Mouse (Mus musculus) lung, postnatal 36 days (tissue): ENCODE data around the gene Wbp1l.

Experiments
- DNase-seq: peaks from one replicate; pipeline ENCODE4 v3.0.0; 2022; ENCODE audit warnings: mixed read lengths

Gene Wbp1l

DNA sequence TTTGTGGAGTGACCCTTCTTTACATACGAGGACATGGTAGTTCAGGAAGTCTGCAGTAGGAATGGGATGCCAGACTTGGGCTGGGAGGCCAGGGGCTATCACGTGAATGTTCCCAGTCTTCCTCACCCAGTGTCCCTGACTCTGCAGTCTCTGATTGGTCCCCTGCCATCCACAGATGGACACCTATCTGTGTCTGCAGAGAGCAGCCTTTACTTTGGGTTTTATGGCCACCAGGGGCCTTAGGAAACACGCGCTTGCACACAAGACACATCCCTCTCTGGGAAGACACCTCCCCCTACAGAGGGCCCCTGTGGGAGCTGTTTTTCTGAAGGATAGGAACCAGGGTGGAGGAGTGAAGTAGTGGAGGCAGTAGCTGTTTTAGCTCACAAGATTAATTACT, 62.6 kb downstream of the Wbp1l start:
- no peak for DNase-seq

DNA sequence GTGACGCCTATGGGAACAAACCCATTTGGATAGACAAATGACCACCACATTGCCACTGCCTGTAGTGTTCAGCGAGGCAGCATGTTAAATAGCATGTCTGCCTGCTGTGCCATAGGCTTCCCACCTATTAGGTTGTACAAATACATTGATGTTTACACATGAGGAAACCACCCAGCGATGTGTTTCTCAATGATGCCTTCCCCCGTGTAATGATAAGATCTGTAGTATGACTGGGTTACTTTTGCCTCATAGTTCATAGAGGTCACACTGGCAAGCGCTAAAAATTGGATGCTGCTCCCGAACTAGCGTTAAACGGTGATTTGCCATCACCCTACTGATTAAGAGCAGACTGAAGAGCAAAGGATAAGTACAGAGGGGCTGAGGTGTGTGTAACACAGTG, 63.3 kb downstream of the Wbp1l start:
- DNase-seq: no peak

DNA sequence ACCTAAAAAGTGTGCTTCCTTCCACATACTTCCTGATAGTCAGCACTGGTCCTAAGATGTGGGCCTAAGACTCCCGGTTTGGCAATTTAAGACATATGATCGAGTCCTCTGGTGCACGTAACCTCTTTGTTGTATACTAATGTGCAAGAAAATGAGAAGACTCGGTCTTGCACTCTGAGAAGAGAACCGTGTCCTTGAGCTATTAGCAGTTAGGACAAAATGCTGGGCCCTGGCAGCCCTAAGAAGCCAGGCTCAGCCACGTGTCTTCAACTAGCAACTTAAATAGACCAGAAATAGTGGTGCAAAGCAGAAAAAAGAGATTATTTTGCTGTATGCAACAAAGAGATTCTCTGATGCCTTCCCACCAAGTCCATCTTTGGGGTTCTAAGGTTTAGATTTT, 63.9 kb downstream of the Wbp1l start:
- no peak for DNase-seq

DNA sequence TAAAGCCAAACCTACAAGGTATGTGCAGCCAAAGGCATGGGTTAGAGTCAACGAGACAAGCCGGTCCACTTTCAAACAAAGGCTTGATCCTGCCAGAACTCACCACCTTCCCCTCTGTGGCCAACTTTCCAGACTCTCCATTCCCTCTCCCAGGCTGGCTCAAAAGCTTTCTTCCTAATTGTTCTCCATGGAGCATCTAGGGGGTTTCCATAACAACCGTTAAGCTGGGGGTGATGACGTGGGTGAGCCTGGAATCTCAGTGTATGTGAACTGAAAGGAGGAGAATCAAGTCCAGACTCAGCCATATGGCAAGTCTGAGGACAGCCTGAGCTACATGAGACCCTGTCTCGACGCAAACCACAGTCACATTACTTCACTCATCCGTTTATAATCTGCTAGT, 66.6 kb downstream of the Wbp1l start:
- no peak for DNase-seq

DNA sequence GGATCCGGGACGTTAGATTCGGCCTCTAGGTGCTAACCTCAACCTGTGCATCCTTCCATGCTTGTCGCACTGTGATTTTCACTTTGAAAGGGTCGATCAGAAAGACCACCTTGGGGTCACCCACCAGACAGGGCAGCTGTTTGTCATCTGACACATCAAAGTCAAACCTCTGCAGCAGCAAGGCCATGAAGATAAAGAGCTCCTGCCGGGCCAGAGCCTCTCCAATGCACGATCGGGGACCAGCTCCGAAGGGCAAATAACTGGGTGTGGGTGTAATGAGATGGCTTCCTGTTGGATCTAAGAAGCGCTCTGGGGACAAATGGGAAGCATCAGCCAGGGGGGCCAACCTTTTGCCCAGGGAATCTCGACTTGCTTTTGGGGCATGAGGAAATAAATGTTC, 68.4 kb downstream of the Wbp1l start:
- no peak for DNase-seq

DNA sequence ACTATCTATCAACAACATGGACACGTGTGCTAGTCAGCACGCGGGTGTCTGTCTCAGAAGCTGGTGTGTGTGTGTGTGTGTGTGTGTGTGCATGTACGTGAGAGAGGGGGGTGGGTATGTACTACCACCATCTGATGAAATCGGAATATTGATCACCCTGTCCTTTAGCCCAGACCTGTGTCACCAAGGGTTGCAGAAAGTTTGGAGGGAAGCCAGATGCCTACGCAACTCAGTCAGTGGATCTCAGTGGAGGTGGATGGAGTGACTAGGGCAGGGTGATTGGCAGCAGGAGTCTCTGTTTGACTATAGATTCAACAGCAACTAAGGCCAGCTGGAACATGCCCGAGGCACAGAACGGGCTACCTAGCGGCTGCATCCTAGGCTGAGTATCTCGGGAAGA, 69.4 kb downstream of the Wbp1l start:
- no peak for DNase-seq

DNA sequence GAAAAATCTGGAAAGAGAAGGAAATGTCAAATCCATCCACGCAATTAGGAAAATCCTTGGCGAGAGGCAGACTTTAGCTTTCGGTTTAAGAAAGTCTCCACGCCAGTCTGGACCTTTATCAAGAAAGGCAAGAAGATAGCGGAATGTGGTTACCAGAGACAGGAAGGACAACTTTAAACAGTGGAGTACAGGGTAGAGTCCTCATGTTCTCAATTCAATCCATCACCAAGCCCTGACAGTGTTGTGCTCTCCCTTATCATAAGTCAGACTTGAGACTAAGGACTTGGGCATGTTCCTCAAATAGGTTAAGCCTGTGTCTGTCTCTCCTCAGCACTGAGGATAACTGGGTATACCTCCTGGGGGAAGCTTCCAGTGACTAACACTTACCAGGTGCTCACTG, 70.9 kb downstream of the Wbp1l start:
- DNase-seq: no peak

DNA sequence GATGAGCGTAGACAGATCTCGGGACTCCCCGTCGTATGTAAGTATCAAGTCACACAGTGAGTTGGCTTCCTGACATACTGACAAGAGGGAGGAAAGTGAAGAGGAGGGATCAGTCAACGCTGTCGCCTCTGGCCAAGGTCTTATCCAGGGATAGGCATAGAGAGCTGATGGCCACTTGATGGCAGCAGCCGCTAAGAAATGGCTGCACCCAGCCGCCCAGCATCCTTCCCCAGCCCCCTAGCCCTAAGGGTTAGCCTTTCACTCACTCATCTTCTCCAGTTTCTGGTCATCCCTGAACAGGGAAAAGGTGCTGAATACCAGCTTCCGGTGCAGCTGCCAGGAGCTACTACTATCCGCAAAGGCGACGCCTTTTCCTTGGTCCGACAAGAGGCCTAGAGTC, 71.8 kb downstream of the Wbp1l start:
- peak; percentile 63 for DNase-seq

DNA sequence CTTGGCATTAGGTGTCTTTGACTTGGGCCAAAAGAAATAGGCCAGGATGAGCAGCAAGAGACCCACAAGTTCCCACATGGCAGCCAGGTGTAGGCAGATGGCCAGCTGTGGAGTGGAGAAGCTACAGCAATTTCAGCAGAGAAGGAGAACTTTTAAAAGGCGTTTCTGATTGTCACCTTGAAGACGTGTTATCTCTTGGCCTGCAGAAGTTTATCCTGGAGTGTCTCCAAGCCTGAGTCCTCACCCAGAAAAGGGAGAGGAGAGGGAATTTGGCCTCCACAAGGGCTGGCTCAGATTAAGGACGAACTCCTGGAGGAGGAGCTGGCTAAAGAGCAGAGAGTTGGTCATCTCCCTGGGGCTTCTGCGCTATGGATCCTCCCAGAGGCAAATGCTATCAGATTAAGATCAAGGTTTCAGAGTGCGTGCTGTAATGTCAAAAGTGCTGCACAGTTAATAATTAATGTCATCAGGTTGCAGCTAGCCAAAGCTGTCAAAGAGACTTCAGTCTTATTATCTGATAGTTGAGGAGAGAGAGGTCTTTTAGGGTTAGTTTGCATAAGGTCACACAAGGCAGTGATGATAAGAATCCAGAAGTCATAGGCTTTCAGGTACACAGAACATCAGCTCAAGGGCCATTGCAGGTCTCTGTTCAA, 74.0 kb downstream of the Wbp1l start, which contains the start of gene Cyp17a1:
TSS of gene Cyp17a1 (minus strand) at position 407 of the 653 bp plus-strand sequence.
- DNase-seq: no peak

DNA sequence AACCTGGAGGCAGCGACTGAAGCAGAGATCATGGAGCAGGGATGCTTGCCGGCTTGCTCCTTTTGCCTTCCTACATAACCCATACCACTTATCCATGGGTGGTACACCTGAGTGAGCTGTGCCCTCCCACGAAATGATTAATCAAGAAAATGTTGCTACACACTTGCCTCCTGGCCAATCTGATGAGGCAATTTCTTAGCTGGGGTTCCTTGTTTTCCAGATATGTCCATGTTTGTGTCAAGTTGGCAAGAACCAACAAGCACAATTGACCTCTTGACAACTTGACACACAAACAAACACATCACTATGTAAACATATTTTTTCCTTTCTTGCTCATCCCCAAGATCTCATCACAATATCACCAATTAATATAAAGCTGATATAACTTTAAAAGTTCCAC, 76.8 kb downstream of the Wbp1l start:
- no peak for DNase-seq

DNA sequence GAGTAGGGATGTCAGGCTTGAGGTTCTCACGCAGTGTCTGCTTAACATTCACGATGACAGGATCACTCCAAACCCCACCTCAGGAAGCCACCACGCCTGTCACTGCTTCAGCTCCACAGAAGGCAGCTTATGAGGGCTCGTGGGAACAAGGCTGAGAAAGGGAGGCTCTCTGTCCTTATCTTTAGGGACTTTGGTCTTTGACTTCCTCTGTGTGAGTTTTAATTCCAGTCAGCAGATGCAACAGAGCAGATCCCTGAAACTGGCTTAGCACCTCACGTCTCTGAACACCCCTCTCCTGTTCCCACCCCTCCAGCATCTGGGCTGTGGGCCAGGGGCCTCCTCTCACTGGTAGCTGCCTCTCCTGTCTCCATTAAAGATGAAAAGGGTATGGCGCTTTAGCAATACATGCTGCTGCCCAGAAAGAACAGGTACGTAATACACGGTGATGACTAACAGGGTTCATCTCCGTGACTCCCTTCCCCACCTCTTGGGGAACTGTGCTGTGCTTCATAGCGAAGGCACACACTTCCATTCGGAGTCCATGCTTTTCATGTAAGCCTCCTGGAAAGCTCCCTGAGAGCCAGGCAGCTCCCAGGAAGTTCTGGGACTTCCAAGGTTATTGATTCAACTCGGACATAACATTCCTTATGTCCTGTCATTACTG, 81.0 kb downstream of the Wbp1l start:
- no peak for DNase-seq

DNA sequence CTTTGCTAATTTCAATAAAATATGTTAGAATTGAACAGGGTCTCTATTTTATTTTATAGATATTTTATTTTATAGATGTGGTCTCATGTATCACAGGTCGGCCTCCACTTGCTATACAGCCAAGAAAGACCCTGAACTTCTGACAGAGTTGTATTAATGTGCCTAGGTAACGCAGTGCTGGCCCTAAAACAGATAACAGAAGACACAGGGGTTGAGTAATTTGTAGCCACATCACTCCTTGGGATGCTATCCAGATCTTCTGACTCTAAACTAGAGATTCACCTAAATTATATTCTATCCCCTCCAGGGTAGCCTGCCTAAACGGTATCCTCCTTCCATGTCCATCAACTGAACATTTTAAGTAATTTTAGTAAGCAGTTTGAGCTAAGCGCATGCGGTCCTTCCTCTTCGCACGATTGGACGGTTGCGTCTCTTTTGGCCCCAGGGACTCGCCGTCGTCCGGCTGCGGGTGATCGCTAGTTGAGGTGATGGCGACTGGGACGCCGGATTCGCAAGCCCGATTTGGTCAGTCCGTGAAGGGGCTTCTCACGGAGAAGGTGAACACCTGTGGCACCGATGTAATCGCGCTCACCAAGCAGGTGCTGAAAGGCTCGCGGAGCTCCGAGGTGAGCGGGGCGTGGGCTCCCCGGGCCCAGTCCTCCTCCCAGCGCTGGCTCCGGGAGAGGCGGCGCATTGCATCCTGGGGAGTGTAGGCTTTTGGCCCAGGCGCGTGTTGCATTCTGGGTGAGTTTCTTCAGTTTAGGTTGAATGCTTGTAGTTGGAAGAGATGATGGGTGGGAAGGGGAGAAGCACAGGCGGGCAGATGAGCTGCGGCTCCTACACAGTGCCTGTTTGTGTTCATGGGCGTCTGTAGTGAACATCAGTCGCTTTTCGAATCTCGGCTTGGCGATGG, 90.8 kb downstream of the Wbp1l start, which contains the start of gene Borcs7:
TSS of gene Borcs7 (plus strand) at position 447 of the 913 bp plus-strand sequence.
- DNase-seq: peak; percentile 88

DNA sequence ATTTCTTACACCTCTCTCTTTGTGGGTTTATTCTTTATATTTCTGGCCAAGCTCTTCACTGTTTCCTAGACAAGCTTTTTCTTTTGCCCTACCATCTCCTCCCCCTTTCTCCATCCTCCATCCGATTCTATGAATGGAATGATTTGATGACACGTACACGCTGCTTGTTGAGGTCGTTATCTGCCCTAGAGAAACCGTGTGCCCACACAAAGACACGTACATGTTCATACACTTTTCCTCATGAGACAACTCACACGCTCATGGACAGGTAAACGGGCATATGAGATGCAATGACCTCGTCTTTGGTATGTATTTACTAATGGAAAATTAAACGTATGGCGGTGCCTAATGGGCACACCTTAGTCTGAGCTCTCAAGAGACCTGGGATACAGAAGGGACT, 91.5 kb downstream of the Wbp1l start:
- no peak for DNase-seq

DNA sequence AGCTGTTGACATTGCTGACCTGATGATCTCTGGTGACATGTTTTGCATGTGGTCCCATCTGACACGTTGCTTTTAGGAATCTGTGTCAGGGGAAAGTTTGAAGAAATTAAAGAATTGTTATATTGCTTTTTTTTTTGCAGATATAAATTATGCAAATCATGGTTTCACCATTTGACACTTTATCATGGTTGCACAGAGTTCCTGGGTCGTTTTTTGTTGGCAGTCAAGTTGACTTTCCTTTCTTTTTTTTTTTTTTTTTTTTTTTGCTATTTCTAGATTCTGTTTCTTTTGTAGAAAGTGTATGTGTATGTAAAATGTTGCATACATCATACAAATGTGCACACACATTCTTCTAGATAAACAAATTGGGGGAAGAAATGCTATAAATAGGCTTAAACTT, 92.2 kb downstream of the Wbp1l start:
- no peak for DNase-seq

DNA sequence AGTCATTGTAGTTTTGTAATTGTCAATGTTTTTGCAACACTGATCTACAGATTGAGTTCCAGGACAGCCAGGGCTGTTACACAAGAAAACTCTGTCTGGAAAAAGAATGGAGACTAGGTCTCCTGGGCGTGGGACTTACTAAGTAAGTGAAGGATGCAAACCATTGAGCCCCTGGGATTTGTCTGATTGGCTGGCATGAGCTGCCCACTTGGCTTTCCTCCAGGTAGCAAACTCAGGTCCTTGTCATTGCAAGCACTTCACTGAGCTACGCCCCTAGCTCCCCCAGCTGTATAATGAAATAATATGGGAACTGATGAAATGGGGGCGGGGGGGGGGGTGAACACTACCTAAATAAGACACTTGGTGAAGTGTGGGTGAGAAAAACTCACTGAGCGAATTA, 94.3 kb downstream of the Wbp1l start:
- DNase-seq: no peak

DNA sequence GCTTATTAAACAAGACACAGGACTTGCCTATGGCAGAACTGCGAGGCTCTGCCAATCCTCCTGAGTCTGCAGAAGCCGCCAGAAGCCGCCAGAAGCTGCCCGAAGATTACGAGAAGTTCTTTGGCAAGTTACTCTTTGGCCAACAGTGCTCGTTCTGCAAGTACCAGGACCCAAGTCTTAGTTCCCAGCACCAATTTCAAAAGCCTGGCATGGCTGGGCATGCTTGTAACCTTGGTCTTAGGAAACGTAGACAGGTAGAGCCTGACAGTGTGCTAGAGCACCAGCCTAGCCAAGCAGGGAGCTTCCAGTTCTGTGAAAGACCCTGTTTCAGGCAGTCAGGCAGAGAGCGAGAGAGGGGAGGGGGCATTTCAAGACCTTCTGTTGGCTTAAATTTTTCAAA, 97.6 kb downstream of the Wbp1l start:
- DNase-seq: no peak

DNA sequence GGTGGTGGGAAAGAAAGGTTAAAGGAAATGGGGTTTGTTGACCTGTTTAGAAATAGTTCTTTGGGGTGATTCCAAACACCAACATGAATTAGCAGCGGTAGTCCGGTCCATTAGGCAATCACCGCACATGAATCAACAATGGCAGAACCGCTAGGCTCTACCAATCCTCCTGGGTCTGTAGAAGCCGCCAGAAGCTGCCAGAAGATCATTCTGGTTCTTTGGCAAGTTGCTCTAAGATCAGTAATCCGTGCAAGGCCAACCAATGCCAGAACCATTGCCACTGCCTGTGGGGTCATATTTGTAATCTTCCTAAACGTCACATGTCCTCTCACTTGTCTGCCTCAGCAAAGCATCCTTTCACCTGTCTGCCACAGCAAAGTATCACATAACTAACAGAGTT, 98.1 kb downstream of the Wbp1l start:
- no peak for DNase-seq

DNA sequence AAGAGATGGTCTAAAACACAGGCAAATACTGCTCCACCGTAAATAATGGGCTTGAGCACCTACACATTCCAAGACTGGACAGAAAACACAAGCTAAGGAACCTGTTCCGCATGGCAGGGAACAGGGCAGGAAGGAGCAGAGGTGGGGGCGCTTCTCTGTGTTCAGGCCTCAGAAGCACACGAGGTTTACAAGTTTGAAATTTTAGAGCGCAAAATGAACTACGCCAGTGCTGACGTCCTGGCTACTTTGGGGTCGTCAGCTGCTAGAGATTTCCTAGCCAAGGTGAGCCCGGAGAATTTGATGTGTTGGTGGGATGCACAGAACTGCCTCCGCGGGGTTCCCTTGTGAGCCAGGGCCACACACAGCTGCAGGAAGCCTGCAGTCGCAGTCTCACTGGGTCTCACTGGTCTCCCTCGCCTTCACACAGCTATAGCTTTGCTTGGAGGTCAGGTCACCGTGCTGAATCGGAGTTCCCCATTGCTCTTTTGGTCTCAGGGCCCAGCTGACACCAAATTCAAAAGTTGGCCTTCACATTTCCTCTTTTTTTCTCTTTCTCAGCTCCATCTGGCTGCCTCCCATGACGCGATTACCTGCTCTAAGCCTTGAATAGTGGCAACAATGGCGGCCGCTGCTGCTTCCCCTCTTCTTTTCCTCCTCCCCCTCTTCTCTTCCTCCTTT, 99.1 kb downstream of the Wbp1l start:
- peak; percentile 21 for DNase-seq

DNA sequence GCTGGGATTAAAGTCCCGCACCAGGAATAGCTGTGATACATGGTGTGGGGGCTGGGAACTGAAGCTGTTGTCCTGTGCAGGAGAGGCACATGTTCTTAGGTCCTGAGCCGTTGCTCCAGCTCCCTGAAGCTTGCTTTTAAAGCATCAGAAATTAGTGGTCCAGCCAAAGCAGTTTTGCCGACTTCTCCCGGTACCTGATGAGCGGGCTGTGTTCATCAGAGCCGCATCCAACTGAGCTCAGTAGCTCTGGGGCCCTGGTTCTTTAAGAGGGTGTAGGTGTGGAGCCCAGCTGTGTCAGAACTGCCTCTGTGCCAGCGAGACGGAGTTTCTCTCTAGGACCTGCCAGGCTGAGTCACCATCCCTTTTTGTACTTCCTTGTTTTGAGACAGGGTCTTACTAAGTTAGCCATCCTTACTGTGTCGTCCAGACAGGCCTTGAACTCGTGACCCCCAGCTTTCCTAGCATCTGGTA, 100.2 kb downstream of the Wbp1l start:
- DNase-seq: no peak

DNA sequence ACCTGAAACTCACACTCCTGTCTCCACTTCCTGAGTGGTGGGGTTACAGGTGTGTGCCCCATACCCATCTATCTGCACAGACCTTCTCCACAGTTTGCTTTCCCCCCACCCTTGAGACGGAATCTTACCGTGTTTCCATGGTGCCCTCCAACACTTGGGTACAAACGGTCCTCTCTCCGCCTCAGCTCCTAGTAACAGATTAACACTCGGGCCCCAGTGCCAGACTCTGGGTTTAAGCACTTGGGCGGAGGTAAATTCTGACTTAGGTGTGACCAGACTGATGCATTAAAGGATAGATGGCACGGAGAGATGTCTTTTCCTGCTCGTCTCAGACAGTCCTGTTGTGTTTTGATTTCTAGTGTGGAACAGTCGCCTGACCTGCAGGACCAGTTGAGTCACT, 102.3 kb downstream of the Wbp1l start:
- DNase-seq: no peak

DNA sequence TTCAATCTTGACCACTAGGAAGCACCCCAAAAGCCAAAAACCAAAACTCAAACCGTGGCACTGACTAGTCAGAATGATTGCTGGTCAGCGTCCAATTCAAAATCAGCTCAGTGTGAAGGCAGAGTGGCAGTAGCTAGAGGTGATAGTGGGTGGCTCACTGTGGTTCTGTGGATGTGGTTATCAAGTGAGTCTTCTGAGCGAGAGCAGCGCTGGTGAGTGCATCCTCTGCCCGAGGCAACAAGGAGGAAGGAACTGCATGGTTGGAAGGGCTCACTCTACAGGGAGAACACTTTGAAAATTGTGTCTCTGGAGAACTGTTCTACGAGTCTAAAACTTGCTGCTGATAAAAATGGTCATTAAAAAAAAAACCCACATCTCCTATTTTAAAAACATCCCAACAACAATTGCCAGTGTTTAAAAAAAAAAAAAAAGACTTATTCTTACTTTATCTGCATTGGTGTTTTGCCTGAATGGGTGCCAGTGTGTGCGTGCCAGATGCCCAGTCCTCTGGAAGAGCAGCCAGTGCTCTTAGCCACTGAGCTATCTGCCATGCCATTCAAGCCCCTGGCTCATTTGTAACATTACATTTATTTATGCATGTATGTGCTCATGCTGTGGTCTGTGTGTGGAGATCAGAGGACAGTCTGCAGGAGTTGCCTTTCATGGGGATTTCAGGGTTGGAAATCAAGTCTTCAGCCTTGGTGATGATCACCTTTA, 107.1 kb downstream of the Wbp1l start:
- DNase-seq: no peak

DNA sequence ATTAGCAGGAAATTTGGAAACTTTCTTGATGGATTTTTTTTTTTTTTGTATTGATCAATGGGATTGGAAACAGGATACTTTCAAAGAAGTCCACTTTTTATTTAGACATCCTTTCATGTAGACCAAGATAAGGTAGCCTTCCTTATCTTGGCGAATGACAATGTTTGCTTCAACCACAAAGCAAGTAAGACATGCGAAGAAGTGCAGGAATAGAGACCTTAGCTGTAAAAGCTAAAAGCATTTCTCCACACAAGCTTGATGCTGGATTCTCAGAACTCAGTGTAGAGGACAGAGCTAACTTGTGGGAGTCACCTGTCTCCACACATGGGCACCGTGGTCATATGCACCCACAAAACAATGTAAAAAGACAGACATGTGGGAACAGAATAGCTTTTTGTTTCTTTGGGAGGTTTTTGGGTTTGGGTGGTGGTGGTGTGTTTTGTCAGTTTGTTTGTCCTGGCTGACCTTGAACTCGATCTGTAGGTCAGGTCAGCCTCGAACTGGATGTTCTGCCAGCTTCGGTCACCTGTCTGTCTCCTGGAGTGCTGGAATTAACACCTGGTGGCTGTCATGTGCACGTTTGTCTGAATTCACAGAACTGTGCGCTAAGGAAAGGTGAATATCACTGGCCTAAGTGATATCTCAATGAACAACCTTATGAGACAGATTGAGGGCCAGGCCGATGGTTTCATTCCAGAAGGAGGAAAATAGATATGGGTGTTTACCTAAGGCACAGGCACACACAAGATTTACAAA, 107.8 kb downstream of the Wbp1l start:
- DNase-seq: no peak
